Mouse (Mus musculus) layer of hippocampus, adult 11-12 months (tissue): ENCODE results near the gene Apip.

Experiments used
- DNase-seq: peaks from one replicate; pipeline ENCODE4 v3.0.0; 2022; ENCODE audit warnings: low spot score

The Apip gene

GRCm38 (mm10) chr2:103073219-103073982 is at the start of gene Apip, which contains the start of gene Pdhx:
Gene Apip, plus strand, starts transcription at chr2:103073675.
Gene Pdhx, minus strand, starts transcription at chr2:103073513.
- DNase-seq, result peak; percentile 100

GRCm38 (mm10) chr2:103037831-103038230 is 35.6 kb upstream of the Apip start:
- no peak for DNase-seq

GRCm38 (mm10) chr2:103040896-103041295 is 32.6 kb upstream of the Apip start:
- no peak for DNase-seq

GRCm38 (mm10) chr2:103045286-103045685 is 28.2 kb upstream of the Apip start:
- DNase-seq, result no peak

- DNase-seq, result no peak
Observed at GRCm38 (mm10) chr2:103051937-103052893, 21.3 kb upstream of the Apip start.

- no peak for DNase-seq
Observed at GRCm38 (mm10) chr2:103055820-103056219, 17.7 kb upstream of the Apip start.

- no peak for DNase-seq
Observed at GRCm38 (mm10) chr2:103058266-103058665, 15.2 kb upstream of the Apip start.

GRCm38 (mm10) chr2:103062865-103063264 is 10.6 kb upstream of the Apip start:
- DNase-seq, result peak; percentile 30

- DNase-seq, result no peak
Observed at GRCm38 (mm10) chr2:103066683-103067551, 6.6 kb upstream of the Apip start.

- DNase-seq, result no peak
Observed at GRCm38 (mm10) chr2:103067552-103068207, 5.8 kb upstream of the Apip start.

- DNase-seq, result no peak
Observed at GRCm38 (mm10) chr2:103068602-103069001, 4.9 kb upstream of the Apip start.

GRCm38 (mm10) chr2:103069752-103070405 is 3.6 kb upstream of the Apip start:
- no peak for DNase-seq

GRCm38 (mm10) chr2:103070586-103070985 is 2.9 kb upstream of the Apip start:
- no peak for DNase-seq

- DNase-seq, result no peak
Observed at GRCm38 (mm10) chr2:103081117-103081516, 7.6 kb downstream of the Apip start.

GRCm38 (mm10) chr2:103081706-103082105 is 8.2 kb downstream of the Apip start:
- DNase-seq, result no peak

GRCm38 (mm10) chr2:103082853-103083252 is 9.4 kb downstream of the Apip start:
- no peak for DNase-seq

- peak; percentile 39 for DNase-seq
Observed at GRCm38 (mm10) chr2:103084451-103084850, 11.0 kb downstream of the Apip start.

- DNase-seq, result no peak
Observed at GRCm38 (mm10) chr2:103085633-103086032, 12.2 kb downstream of the Apip start.

- peak; percentile 48 for DNase-seq
Observed at GRCm38 (mm10) chr2:103086432-103086831, 13.0 kb downstream of the Apip start.

GRCm38 (mm10) chr2:103088099-103088498 is 14.6 kb downstream of the Apip start:
- no peak for DNase-seq

GRCm38 (mm10) chr2:103089521-103089920 is 16.0 kb downstream of the Apip start:
- DNase-seq, result no peak
